Mouse (Mus musculus): Measurements from ENCODE around the gene Arl5c.

DNA sequence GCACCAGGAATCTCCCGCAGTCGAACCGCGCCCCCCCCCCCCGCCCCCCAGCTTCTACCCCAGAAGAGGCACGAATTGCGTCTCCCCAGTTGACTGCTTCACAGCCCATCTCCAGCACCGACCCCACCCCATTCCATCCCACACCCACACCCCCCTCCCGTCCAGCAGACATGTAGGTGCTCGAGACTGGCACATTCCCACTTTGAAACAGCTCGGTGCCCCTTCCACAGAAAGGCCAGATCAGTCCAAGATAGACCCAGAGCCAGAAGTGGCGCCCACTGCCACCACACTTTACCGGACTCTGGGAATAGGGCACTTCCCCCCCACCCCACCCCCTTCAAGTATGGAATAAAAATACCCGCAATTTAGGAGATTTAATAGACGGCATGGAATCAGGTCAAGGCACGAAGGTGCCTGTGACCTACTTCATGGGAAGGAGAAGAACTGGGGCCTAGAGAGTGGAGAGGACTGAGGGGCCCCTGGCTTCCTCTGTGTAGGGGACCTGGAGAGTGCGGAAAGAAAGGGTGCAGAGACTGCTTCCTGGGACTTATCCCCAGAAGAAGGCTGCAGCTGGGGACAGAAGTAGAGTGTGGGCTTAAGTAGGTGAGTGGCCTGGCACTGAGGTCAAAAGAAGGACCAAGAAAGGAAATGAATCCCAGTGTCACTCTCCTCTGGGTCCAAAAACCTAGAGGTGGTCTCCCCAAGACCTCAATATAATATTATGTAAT lies 9.1 kb downstream of the Arl5c start:
- TF ChIP-seq CTCF (IDR thresholded peaks at IDR 0.05; ENCODE audit: borderline replicate concordance, insufficient read depth, low read depth, low read length) (no peak), POLR2A (IDR thresholded peaks at IDR 0.05; ENCODE audit: borderline replicate concordance, insufficient read depth, low read length) (no peak)

Measured in cerebellum, adult 2 months (tissue).